Mouse (Mus musculus): ENCODE data around the gene Ubap2. TPM values are rescaled to one million over a fixed set of nuclear protein-coding genes. Genes with fewer than 3 reads are reported as not detected.
A peak's percentile ranks its signal among the peaks of the same experiment; 100 is the strongest.

The Ubap2 gene
- total RNA-seq, 1 experiment from 2014 or later: 42.1 TPM

GRCm38 (mm10) chr4:41260691-41261090 is 14.3 kb downstream of the Ubap2 start:
- no peak for DNase-seq

GRCm38 (mm10) chr4:41259019-41259418 is 15.9 kb downstream of the Ubap2 start:
- no peak for DNase-seq

DNA sequence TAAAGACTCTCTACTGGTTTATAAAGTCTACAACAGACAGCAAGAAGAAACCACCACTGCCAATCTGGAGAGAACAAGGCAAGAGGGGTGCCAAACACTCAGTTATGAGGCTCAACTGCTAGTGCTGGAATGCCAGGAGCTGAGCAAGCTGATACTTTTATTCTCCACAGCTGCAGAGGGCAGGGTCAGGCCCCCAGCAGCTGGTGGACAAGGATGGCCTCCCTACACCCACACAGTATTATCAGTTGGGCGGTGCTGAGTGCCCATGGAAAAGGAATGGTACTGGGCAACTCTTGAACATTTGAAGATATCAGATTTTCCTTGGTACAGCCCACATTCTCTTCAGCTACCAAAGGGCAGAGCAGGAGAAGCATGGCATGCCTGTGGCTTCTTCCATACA is 17.2 kb downstream of the Ubap2 start:
- no peak for DNase-seq

- DNase-seq: no peak
Measured at GRCm38 (mm10) chr4:41255564-41256210, 19.3 kb downstream of the Ubap2 start.

GRCm38 (mm10) chr4:41253756-41254155 is 21.2 kb downstream of the Ubap2 start:
- DNase-seq: no peak

DNA sequence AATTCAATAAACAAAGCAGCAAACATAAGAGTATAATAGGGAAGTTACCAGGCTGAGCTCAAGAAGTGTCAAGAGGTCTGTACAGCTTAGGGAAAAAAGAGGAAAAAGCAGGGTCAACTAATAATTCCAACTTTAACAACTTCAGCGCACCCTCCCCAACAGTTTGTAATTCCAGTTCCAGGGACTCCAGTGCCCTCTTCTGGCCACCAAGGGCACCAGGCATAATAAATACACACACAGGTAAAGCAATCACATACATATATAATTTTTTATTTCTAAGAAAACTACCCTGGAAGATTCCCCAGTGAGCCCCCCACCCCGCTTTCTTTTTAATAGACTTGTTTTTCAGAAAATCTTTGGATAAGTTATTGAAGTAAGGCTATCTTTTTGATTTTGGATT is 29.5 kb downstream of the Ubap2 start:
- no peak for DNase-seq

DNA sequence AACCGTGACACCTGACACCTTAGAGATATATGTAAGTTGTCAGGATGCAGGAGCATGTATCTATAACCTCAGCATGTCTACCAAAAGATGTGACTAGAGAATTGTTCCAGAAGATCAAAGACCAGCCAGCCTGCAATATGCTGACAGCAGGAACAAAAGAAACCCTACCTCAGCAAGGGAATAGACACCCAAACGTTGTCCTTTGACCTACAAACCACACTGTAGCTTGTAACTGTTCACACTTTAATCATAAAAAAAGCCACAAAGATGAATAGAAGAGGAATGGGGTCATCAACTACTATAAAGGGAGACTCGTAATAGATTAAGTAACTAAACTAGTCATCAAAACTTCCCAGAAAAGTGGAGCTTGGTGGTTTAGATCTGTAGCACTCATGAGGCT is 34.0 kb downstream of the Ubap2 start:
- DNase-seq: no peak

DNA sequence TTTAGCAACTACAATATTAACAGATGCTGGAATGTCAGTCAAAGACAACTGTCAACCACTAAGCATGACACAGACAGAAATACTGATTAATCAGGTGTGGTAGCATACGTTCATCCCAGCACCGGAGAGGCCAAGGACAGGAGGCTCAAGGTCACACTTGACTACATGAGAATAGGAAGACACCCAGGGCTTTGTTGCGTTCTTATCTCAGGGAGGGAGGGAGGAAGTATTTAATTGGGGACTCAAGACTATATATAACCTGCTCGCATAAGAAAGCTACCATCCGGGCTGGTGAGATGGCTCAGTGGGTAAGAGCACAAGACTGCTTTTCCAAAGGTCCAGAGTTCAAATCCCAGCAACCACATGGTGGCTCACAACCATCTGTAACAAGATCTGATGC is 39.3 kb downstream of the Ubap2 start:
- no peak for DNase-seq

GRCm38 (mm10) chr4:41226351-41226750 is 48.6 kb downstream of the Ubap2 start:
- DNase-seq: peak; percentile 72

DNA sequence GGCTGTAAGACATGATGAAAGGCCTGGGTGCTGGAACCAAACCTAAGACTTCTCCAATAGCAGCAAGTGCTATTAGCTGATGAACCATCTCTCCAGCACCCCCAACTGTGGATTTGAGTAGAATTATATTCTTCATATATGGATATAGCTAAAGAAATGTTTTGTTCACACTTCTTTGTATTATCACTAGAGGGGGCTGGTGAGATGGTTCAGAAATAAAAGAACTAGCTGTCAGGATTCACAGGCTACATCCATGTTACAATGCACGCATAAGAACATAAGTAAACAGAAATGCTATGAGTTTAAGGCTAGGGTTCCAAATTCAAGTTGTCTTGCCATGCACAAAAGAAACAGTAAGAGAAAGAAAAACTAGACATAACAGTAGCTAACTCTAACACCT is 49.5 kb downstream of the Ubap2 start:
- DNase-seq: no peak

DNA sequence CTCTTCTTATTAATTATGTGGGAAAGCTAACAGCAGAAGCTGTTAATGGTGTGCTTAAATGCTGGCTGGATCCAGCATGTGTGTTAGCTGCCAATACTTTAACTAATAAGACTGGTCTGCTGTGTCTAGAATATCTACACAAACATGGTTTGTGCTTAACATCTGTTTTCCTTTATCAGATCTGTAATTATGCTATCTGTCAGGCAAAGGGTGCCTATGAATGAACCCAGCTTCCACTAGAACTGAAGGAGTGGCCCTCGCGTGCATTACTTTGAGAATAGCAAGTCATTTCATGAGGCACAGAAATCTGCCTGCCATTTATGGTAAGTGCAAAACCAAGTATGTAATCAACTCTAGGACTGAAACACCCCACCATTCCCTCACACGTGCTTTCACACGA is 66.9 kb downstream of the Ubap2 start:
- no peak for DNase-seq

- peak; percentile 34 for DNase-seq
Measured at GRCm38 (mm10) chr4:41205751-41206150, 69.2 kb downstream of the Ubap2 start.

GRCm38 (mm10) chr4:41202135-41202534 is 72.8 kb downstream of the Ubap2 start:
- no peak for DNase-seq

DNA sequence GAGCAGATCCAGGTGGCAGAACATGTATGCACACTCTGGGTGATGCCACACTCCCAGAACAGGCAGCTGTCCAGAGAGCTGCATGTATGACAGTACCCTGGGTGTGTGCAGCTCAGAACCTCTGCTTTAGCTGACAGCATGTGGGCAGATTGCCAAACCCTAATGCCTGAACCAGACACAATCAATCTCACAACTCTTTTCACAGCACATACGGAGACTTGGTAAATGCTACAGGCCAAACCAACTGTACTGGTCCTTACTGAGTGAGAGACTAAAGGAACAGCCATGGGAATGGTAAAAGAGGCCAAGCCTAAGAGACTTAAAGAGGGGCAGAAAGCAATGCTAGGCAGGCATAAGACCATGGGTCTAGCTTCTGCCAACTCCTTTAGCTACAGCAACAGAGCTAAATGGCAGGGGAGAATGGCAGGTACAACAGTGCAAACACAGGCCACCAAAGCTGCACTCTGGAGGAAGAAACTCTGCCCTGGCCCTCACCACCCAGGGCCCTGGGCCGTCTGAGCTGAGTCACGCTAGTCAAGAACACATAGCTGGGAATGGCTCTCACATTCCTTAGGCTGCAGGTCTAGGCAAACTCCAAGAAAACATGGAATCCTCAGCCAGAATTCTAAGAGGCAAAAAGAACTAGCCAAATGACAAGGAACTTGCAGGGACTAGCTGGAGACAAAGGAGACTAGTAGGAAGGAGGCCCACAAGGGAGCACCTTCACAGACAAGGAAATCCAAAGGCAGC is 77.9 kb downstream of the Ubap2 start:
- DNase-seq: peak; percentile 57

GRCm38 (mm10) chr4:41195328-41195727 is 79.6 kb downstream of the Ubap2 start:
- no peak for DNase-seq

DNA sequence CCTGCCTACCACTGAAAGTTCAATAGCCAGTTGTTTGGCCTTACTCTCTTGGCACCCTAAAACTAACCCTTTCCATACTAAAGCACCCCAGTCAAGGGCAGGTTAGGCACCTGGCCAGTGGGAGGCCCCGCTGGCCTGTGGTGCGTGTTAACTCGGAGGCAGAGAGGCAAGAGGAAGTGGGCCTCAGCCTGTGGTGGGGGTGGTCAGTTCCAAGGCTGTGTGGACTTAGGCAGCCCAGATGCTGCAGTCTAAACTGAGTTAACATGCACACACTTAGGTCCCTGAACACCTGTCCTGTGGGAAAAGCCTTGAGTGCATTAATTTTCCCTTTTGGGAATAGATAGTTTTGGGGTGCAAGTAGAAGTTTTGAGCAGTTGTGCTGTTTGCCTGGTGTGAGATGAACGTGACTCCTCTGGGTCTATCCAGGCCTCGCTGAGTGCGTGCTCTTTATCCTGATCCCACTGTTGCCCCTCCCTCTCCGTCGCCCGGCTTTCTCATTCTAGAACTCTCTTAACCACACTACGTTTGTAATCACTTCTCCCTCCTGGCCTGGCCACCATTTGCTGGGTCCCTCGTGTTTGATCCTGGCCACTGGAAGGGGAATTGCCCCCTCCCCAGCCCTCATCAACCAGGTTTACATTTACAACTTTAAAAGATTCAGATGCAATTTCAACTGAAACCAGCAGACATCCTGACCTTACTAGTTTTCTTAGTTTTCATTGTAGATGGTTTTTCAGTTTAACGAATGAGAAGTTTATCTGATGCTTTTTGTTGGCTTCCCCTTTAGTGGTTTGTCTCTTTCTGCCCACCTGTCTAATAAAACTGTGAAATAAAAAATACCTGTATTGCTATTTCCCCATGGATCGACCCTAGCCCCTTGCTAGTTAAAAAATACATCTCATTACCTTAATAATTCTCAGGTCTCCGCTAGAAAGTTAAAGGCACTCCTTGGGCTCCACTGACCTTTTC is 82.1 kb downstream of the Ubap2 start:
- DNase-seq: no peak

DNA sequence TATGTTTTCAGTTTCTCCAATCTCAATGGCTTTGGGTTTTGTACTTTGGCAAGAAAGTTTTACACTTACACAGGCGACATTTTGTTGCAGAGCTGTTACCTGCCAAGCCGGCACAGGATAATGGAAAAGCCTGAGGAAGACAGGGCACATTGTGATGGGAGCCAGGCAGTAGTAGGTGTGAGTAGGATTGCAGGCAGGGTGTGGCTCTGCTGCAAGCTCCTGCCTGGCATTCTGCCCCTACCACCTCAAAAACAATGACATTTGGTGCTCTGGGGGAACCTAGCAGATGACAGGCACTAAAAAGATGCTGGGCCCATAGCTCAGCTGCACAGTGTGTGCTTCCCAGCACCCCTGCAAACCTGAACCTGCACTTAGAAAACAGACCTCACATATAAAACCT is 85.1 kb downstream of the Ubap2 start:
- no peak for DNase-seq

DNA sequence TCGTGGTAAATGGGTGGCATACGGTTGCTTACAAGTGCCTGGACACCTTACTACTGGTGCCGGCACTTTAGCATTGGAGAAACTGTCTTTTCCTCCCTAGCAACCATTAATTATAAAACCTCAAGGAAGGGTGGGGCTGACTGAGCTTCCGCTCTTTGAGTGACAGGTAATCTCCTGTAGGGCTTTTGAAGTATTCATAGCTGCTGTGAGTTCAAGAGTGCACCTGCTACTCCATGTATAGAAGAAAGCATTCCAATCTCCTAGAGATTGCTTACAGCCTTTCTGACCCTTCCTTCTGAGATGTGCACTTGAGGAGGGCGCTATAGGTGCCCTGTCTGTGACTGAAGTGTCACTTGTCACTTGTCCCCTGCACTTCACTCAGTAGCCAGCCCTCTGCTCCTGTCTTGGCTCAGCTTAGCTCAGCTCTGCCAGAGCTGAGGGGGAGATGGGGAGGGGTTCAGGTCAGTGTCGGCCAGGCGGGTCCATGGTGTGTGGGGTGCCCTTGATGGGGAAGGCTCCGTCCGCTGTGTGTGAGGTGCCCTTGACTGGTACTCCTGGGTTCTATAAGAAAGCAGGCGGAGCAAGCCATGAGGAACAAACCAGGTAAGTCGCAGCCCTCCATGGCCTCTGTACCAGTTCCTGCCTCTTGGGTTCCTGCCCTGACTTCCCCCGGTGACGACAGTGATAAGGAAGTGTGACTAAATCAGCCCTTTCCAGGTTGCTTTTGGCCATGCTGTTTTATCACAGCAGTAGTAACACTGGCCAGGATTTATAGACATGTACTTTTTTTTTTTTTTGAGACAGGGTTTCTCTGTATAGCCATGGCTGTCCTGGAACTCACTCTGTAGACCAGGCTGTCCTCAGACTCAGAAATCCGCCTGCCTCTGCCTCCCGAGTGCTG is 94.9 kb downstream of the Ubap2 start:
- no peak for DNase-seq

GRCm38 (mm10) chr4:41174631-41175030 is 100.3 kb downstream of the Ubap2 start:
- no peak for DNase-seq

DNA sequence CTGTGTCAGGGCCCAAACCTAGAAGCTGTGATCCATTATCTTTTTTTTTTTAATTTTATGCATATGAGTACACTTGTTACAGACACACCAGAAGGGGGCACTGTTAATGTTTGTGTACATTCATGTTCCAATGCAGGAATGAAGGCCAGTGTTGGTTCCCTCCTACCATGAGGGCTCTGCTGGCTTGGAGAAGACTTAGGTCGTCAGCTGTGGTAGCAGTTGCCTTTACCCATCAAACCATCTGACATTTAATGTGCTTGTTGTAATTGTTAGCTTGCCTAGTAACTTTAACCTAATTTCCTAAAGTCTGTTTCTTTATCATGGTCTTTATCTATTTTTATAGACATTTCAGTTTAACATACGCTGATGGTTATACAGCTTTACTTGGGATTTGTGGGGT is 104.0 kb downstream of the Ubap2 start:
- DNase-seq: no peak

DNA sequence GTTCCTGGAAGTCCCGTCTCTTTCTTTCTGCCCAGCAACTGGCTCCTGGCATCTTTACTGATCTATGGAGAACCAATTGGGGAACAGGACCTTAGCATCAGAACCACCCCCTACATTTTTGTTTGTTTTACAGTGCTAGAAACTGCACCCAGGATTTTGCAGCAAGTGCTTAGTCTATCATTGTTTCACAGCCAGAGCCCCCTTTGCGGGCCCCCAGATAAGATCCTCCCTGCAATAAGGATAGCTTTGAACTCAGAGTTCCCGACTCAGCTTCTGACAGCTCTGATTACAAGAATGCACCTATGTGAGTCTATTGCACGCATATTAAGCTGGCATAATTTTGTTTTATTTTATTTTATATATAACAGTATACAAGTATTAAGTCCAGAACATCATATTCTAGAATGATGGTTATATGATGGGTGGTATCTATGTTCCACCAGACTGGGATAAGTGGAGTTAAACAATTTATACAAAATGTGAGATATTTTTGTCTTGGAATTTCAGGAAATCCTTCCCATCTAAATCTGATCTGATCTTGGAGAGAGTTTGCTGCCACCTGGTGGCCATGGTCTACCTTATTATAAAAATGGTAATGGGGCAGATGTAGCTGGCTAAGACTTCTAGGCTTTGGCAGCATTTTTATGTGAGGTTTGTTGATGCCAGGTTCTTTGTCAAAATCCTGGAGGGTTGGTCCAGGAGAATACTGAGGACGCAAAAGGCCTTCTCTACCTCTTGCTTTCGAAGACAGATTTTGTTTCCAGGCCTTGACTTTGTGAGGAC is 109.1 kb downstream of the Ubap2 start:
- peak; percentile 87 for DNase-seq
